Mouse (Mus musculus): ENCODE measurements at regions not wholly inside any gene's neighbourhood (a gene's known extent, or its start where the extent isn't known, plus 50 kb on each side); places are given as distances from the start of the nearest gene placed in this dataset.

GRCm38 (mm10) chr3:60346390-60346789 lies 126.2 kb upstream of the Mbnl1 start:
- no peak for TF ChIP-seq POLR2A (IDR thresholded peaks at IDR 0.05; ENCODE audit: borderline replicate concordance, extremely low read depth, insufficient read depth, insufficient read length, poor library complexity, severe bottlenecking)
- no peak for TF ChIP-seq CTCF (IDR thresholded peaks at IDR 0.05; ENCODE audit: borderline replicate concordance, extremely low read depth, insufficient read depth, insufficient read length)

Data from brain, embryonic 14.5 days (tissue).